Mouse (Mus musculus) intestine, embryonic 14.5 days (tissue): Measurements from ENCODE around the gene Fam117b. TPM values are rescaled to one million over a fixed set of nuclear protein-coding genes. Genes with fewer than 3 reads are reported as not detected.

Experiments
- ATAC-seq: fragments of 200-750 bp; cut with Nextera tagmentation; replicated peaks from 2 replicates; pipeline ENCODE4 v1.8.0; 2017; ENCODE audit warnings: low read depth, moderate number of reproducible peaks, moderate TSS enrichment, moderate library complexity; ENCODE audit not compliant: low FRiP score, low TSS enrichment
- DNase-seq: peaks from one replicate; pipeline ENCODE4 v3.0.0-alpha.2; 2018; ENCODE audit warnings: low spot score
- H3K27ac ChIP-seq: fragments of 300-500 bp; sonication (generic); 2 replicates; pipeline ENCODE4 v1.5.1; 2014; ENCODE audit warnings: low read depth, mild to moderate bottlenecking, control low read depth
- H3K27me3 ChIP-seq: fragments of 300-500 bp; sonication (generic); replicated peaks from 2 replicates; pipeline ENCODE4 v1.6.1; 2014; ENCODE audit warnings: low read length, control low read depth; ENCODE audit not compliant: control insufficient read depth, insufficient read depth
- H3K36me3 ChIP-seq: fragments of 300-500 bp; sonication (generic); 2 replicates; pipeline ENCODE4 v1.6.1; 2014; ENCODE audit warnings: low read length, control low read depth; ENCODE audit not compliant: control insufficient read depth, insufficient read depth
- H3K4me1 ChIP-seq: fragments of 300-500 bp; sonication (generic); replicated peaks from 2 replicates; pipeline ENCODE4 v1.6.1; 2014; ENCODE audit warnings: low read length, control low read depth, mixed read lengths; ENCODE audit not compliant: control insufficient read depth, insufficient read depth
- H3K4me2 ChIP-seq: fragments of 300-500 bp; sonication (generic); 2 replicates; pipeline ENCODE4 v1.6.1; 2014; ENCODE audit warnings: low read length
- H3K4me3 ChIP-seq: fragments of 300-500 bp; sonication (generic); 2 replicates; pipeline ENCODE4 v1.5.1; 2014; ENCODE audit warnings: low read depth, low read length, control low read depth, mixed read lengths
- H3K9ac ChIP-seq: fragments of 300-500 bp; sonication (generic); 2 replicates; pipeline ENCODE4 v1.6.1; 2014; ENCODE audit warnings: mild to moderate bottlenecking, low read length
- H3K9me3 ChIP-seq: fragments of 300-500 bp; sonication (generic); 2 replicates; pipeline ENCODE4 v1.6.1; 2016; ENCODE audit warnings: low read length, control low read depth; ENCODE audit not compliant: control insufficient read depth
- WGBS: fragments of 180-500 bp; shearing (Covaris S2); extraction: QIAGEN DNeasy Blood & Tissue Kit; methylation state at CpG from one replicate; pipeline ENCODE4 v1.1.7; 2014; 5-methylcytosine and 5-hydroxymethylcytosine counted together
- polyA plus RNA-seq: library from polyadenylated mRNA; unstranded; fragments of >200 nt; fragmentation: Nextera tagmentation; extraction: Ambion mirVana; gene quantifications from 2 replicates; pipeline ENCODE4 v1.2.1, GENCODE M21; 2014

Fam117b gene
- polyA plus RNA-seq, 1 experiment from 2014 or later = 10.3 TPM

DNA sequence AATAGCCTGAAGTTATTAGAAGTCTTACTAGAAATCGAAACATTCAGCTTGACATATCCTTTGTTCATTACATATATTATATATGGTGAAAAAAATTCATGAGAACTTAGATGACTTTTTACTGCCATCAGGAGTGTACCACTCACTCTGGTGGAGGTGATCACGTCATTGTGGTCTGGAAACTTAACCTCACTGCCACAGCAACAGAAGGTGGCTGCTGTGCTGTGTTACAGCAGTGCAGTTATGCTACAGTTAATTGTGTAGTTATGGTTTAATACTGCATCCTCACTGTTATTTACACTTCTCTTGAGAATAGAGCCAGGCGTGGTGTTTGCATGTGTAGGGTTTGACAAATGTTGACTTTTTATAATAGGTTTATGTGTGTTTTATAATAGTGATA, 4.6 kb downstream of the Fam117b start:
- no peaks in the 10 kb centered on the region for H3K27me3 ChIP-seq
- DNase-seq = no peak
- peaks cover 17% of the 10 kb centered on the region for H3K4me1 ChIP-seq
- H3K27ac ChIP-seq = no peak overlapping the region
- H3K9ac ChIP-seq = no peak overlapping the region
- ATAC-seq = no peak
- no peak overlapping the region for H3K4me3 ChIP-seq
- H3K36me3 ChIP-seq = no peaks in the 10 kb centered on the region
- no peak overlapping the region for H3K4me2 ChIP-seq
- H3K9me3 ChIP-seq = no peaks in the 10 kb centered on the region
- WGBS = 75% methylated on average over 3 of the region's 3 CpGs

DNA sequence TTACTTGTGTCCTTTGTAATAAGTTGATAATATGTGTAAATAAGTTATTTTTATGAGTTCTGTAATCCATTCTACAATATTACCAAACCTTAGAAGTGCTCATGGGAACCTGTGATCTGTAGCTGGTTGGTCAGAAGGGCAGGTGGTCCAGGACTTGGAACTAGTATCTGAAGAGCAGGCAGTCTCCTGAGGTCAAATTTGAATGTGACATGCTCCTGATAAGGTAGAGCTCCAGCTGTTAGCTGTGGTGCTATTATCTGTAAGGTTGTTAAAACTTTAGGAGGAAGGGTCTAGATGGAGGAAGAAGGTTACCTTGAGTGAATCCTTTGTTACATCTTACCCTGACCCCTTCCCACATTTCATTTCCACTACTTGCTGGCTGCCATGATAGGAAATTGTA, 5.3 kb downstream of the Fam117b start:
- no peaks in the 10 kb centered on the region for H3K9me3 ChIP-seq
- DNase-seq = no peak
- no peak overlapping the region for H3K9ac ChIP-seq
- no peak overlapping the region for H3K4me3 ChIP-seq
- no peaks in the 10 kb centered on the region for H3K36me3 ChIP-seq
- no peak overlapping the region for H3K4me2 ChIP-seq
- H3K4me1 ChIP-seq = peaks cover 17% of the 10 kb centered on the region
- no peaks in the 10 kb centered on the region for H3K27me3 ChIP-seq
- ATAC-seq = no peak
- H3K27ac ChIP-seq = no peak overlapping the region

DNA sequence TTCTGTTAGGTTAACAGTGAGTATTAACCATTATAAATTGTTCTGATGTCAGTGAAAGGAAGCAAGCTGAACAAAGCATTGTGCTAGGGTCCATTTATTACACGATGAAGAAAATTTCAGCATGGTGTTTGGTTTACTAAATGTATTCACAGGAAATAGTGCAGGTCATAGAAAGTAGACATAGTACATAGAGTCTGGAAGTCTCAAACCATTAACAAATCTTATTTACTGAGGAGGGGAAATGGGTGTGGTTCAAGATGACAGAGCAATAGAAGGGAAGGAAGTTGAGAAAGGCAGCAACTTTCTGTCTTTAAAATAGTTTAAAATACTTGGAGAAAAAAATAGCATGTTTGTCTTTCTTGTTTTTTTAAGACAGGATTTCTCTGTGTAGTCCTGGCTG, 10.4 kb downstream of the Fam117b start:
- H3K4me1 ChIP-seq = no peaks in the 10 kb centered on the region
- no peaks in the 10 kb centered on the region for H3K36me3 ChIP-seq
- WGBS = 64% methylated on average over 1 of the region's 1 CpGs
- DNase-seq (no peak), ATAC-seq (no peak)
- no peaks in the 10 kb centered on the region for H3K9me3 ChIP-seq
- no peak overlapping the region for H3K4me2 ChIP-seq
- H3K9ac ChIP-seq = no peak overlapping the region
- H3K27me3 ChIP-seq = no peaks in the 10 kb centered on the region
- no peak overlapping the region for H3K4me3 ChIP-seq
- no peak overlapping the region for H3K27ac ChIP-seq

DNA sequence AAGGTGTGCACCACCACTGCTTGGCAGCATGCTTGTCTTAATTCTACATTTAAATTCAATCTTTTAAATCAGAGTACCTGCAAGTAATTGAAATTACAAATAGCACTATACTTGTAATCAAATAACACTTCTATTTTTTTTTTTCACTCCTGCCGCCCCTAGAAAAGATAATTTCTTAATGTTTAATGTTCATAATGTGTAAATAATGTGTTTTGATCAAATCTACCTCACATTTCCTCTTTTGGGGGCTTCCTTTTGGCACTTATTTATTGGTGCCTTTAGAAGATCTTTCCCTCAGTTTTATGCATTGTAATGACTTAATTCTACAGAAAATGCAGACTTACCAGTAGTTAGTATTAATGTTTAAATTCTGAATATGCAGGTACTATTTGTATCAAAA, 10.9 kb downstream of the Fam117b start:
- ATAC-seq = no peak

DNA sequence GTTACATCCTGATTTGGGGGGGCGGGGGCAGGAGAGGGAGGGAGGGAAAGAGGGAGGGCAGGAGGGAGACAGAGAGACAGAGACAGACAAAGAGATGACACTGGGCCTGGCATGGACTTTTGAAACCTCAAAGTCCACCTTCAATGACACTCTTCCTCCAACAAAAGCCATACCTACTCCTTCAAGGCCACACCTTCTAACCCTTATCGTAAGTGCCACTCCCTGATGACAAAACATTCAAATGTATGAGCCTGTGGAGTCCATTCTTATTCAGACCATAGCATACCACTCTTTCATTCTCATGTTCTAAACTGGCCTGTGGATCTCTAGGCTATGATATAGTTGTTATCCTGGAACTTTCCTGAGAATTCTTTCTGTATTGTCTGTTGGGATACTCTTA, 11.6 kb downstream of the Fam117b start:
- DNase-seq = no peak
- 92% methylated on average over 2 of the region's 2 CpGs for WGBS

More for the DNA sequence above, 10.9 kb downstream of the Fam117b start:
- Histone ChIP-seq H3K4me1 (no peaks in the 10 kb centered on the region), H3K4me2 (no peak overlapping the region), H3K9me3 (no peaks in the 10 kb centered on the region), H3K27ac (no peak overlapping the region), H3K9ac (no peak overlapping the region), H3K4me3 (no peak overlapping the region), H3K36me3 (no peaks in the 10 kb centered on the region), H3K27me3 (no peaks in the 10 kb centered on the region)
- 85% methylated on average over 1 of the region's 1 CpGs for WGBS
- DNase-seq = no peak

DNA sequence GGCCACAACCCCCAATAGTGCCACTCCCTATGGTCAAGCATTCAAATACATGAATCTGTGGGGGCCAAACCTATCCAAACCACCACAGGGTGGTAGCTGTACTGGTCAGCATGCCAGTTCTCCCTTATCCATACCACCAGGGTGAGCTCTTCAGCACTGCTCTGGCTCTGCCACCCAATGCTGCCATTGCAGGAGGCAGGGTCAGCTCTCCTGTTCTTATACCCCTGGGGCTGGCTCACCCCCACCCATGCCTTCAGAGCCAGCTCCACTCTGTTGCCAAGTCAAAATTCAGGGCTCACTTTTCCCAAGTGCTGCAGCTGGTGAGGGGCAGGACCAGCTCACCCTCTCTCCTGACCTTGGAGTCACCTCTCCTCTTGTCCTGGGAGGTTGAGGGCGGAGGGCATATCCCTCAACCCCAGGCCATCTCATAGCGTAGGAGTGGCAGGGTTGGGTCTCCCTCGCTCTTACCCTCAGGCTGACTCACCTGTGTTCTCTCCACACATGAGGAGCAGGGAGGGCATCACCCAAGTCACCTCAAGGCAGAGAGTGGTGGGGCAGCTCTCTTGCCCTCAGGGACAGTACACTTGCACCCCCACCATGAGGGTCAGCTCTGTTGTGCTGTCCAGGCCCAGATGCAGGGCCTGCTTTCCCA, 13.3 kb downstream of the Fam117b start:
- Histone ChIP-seq H3K27ac (no peak overlapping the region), H3K9ac (no peak overlapping the region), H3K9me3 (no peaks in the 10 kb centered on the region), H3K4me1 (no peaks in the 10 kb centered on the region), H3K36me3 (no peaks in the 10 kb centered on the region), H3K4me2 (no peak overlapping the region), H3K27me3 (no peaks in the 10 kb centered on the region), H3K4me3 (no peak overlapping the region)
- no peak for DNase-seq
- WGBS = 92% methylated on average over 3 of the region's 3 CpGs
- no peak for ATAC-seq

More for the DNA sequence above, 11.6 kb downstream of the Fam117b start:
- no peak overlapping the region for H3K4me3 ChIP-seq
- no peak overlapping the region for H3K27ac ChIP-seq
- no peaks in the 10 kb centered on the region for H3K27me3 ChIP-seq
- no peak overlapping the region for H3K4me2 ChIP-seq
- no peak for ATAC-seq
- H3K4me1 ChIP-seq = no peaks in the 10 kb centered on the region
- H3K9ac ChIP-seq = no peak overlapping the region
- no peaks in the 10 kb centered on the region for H3K36me3 ChIP-seq
- H3K9me3 ChIP-seq = no peaks in the 10 kb centered on the region

DNA sequence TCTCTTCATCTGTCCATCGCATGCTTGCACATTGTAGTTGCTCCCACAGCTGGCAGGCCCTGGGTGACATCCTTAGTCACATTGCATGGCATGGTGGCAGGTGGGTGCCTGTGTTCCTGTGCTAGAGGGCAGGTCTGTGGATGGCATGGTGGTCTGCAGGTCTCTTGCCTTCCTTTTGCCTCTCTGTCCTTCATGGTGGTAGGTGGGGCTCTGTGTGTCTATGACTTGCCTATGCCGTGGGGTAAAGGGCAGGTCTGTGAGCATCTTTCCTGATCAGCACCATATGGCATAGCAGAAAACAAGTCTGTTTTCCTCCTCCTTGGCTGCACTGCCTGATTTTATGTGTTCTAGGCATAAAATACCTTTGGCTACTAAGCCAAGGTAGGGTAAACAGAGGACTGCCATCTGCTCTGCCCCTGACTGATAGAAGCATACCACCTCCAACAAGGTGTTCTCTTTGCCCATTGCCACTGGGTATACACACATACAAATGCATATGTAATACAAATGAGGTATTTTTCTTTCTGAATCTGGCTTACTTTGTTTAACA, 14.4 kb downstream of the Fam117b start:
- Histone ChIP-seq H3K9ac (no peak overlapping the region), H3K27ac (no peak overlapping the region), H3K4me2 (no peak overlapping the region), H3K4me3 (no peak overlapping the region), H3K27me3 (no peaks in the 10 kb centered on the region), H3K4me1 (no peaks in the 10 kb centered on the region), H3K36me3 (no peaks in the 10 kb centered on the region), H3K9me3 (no peaks in the 10 kb centered on the region)
- 84% methylated on average over 2 of the region's 2 CpGs for WGBS
- no peak for ATAC-seq
- peak; percentile 34 for DNase-seq

DNA sequence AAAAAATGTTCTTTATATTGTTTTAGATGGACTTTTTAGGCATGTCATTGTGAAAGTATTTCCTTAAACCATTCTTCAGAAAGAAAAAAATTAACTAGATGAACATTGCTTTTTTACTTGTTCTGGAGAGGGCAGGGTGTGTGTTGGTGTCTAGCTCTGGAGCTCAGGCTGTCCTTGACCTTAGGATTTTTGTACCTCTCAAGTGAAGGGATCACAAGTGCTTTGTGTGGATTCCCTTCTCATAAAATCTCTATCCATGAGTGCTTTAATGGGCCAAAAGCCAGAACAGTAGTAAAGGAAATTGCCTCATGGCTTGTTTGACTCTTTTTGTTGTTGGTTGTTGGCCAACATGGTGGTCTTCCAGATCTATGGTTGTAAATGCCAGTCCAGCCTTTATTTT, 18.1 kb downstream of the Fam117b start:
- ATAC-seq (no peak), DNase-seq (no peak)
- no peak overlapping the region for H3K9ac ChIP-seq
- no peaks in the 10 kb centered on the region for H3K27me3 ChIP-seq
- H3K4me1 ChIP-seq = no peaks in the 10 kb centered on the region
- no peak overlapping the region for H3K4me3 ChIP-seq
- no peak overlapping the region for H3K27ac ChIP-seq
- H3K4me2 ChIP-seq = no peak overlapping the region
- H3K9me3 ChIP-seq = no peaks in the 10 kb centered on the region
- no peaks in the 10 kb centered on the region for H3K36me3 ChIP-seq

DNA sequence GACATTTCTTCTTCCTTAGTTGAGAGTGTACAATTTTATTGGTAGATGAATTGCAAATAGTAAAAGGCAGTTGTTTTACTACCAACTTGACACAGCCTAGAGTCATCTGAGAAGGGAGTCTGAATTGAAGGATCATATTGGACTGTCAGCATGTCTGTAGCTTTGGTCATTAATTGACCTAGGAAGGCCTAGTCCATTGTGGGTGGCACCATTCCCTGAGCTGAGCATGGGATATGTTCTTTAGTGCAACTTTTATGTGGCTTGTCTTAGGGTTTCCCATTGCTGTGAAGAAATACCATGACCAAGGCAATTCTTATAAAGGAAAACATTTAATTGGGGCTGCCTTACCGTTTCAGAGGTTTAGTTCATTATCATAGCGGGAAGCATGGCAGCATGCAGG, 20.2 kb downstream of the Fam117b start:
- no peaks in the 10 kb centered on the region for H3K4me1 ChIP-seq
- no peaks in the 10 kb centered on the region for H3K36me3 ChIP-seq
- no peak overlapping the region for H3K4me2 ChIP-seq
- no peak overlapping the region for H3K4me3 ChIP-seq
- ATAC-seq (no peak), DNase-seq (no peak)
- 89% methylated on average over 2 of the region's 2 CpGs for WGBS
- no peaks in the 10 kb centered on the region for H3K9me3 ChIP-seq
- H3K27me3 ChIP-seq = no peaks in the 10 kb centered on the region
- no peak overlapping the region for H3K9ac ChIP-seq
- no peak overlapping the region for H3K27ac ChIP-seq
